In the genomic region with DNA sequence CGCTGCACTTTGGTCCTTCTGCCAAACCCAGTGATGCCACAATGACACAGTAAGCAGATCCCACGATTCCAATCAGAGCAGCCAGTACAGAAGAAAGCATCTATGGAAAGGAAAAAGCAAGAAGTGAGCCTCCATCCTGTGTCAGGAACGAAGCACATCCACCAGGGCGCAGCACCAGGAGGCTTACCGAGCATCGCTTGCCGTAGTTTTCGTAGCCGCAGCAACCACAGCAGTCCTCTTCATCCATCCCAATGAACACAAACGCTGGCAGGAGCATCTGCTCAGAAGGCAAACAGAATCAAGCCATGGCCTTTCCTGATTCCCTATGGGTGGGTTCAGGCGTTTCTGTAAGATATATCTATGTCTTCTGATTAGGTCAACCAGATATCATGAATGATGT, we compare ENCODE assay signal across 13 mouse cellular contexts. TPM values are rescaled to one million over a fixed set of nuclear protein-coding genes. Genes with fewer than 3 reads are reported as not detected.
DNase-seq lines count a peak whose midpoint lies in the region; ATAC-seq lines count a peak whose summit lies in the region.
"Had no signal": no experiment of that assay in that cellular context is flagged by ENCODE, and none has a peak within 500 bp of the region (broad histone marks: within the 10 kb centered on the region; RNA-seq: fewer than 3 reads in every experiment).

No protein-coding gene starts in this region.

- peak overlapping the region; percentile 6; the same call in 1 of the 2 replicates for H3K4me3 ChIP-seq in lung, embryonic 16.5 days (ENCODE audit: low read length)
- H3K4me3 ChIP-seq: liver, embryonic 13.5 days had no signal

- H3K4me2 ChIP-seq in lung, embryonic 16.5 days (ENCODE audit: low read depth, low read length), result 0 out of 2 replicates have a peak overlapping the region, but pooled peaks have one; percentile 14
- H3K4me2 ChIP-seq: liver, embryonic 13.5 days had no signal

- no peaks in the 10 kb centered on the region for H3K27me3 ChIP-seq in lung, embryonic 16.5 days (ENCODE audit: control insufficient read depth, insufficient read depth, low read depth, low read length)
- H3K27me3 ChIP-seq: liver, embryonic 13.5 days had no signal

- no peaks in the 10 kb centered on the region for H3K36me3 ChIP-seq in lung, embryonic 16.5 days (ENCODE audit: control insufficient read depth, insufficient read depth, low read length)
- H3K36me3 ChIP-seq: liver, embryonic 13.5 days had no signal

- H3K4me1 ChIP-seq in lung, embryonic 16.5 days (replicated peaks; ENCODE audit: control insufficient read depth, insufficient read depth, low read length), result peaks cover 10% of the 10 kb centered on the region

- no peak overlapping the region for H3K27ac ChIP-seq in lung, embryonic 16.5 days (ENCODE audit: low read length)
- H3K27ac ChIP-seq: liver, embryonic 13.5 days had no signal

- H3K9ac ChIP-seq in lung, embryonic 16.5 days (ENCODE audit: low read length), result no peak overlapping the region
- H3K9ac ChIP-seq: liver, embryonic 13.5 days had no signal

- no peaks in the 10 kb centered on the region for H3K9me3 ChIP-seq in lung, embryonic 16.5 days (ENCODE audit: control insufficient read depth, low read length)
- H3K9me3 ChIP-seq: liver, embryonic 13.5 days had no signal

- ATAC-seq in lung, embryonic 16.5 days (ENCODE audit: low read depth), result no peak
- no peak for ATAC-seq in megakaryocyte-erythroid progenitor cell, adult 5-6 weeks (replicated peaks; ENCODE audit: low FRiP score, low TSS enrichment, poor library complexity, severe bottlenecking)

- DNase-seq in heart, adult 11 months, result peak; percentile 90
- no peak for DNase-seq in heart, postnatal 25 days (ENCODE audit: low spot score)
- DNase-seq in lung, postnatal 25 days (ENCODE audit: low spot score), result no peak
- DNase-seq in gastrocnemius, postnatal 25 days, result peak; percentile 12
- DNase-seq in kidney, postnatal 4 days, result peak; percentile 52 to 61
- no peak for DNase-seq in urinary bladder, adult 2 months (ENCODE audit: low spot score)
- DNase-seq: adrenal gland, postnatal 14 days; cerebellum, postnatal 25 days; liver, embryonic 13.5 days; right cerebral cortex, postnatal 4 days; thymus, postnatal 36 days had no signal

- intact Hi-C loops in heart, postnatal 25 days (cut with DNase I), result loop anchor here (5.0 kb wide), 1 partner anchor 44 kb away; no protein-coding TSS in a partner anchor

- WGBS in lung, embryonic 16.5 days, result 71% methylated on average over 11 of the region's 11 CpGs

RNA-seq across cellular contexts. Expression of a gene that starts 9.0 kb away (rescaled TPM):
- total RNA-seq in heart, postnatal 25 days (2021), result 10 to 100 TPM; 93.1 to 99.1 TPM
- polyA plus RNA-seq in lung, embryonic 16.5 days (2015; fragmentation: Nextera tagmentation; extraction: Ambion mirVana), result 116 and 145 TPM in 2 replicates
- total RNA-seq in gastrocnemius, postnatal 25 days (2021), result 10 to 100 TPM; 20.5 to 22.9 TPM
- polyA plus RNA-seq in urinary bladder, adult 2 months (2012; rRNA removed), result 126 and 175 TPM in 2 replicates
- not detected in 2 replicates for total RNA-seq in megakaryocyte-erythroid progenitor cell, adult 5-6 weeks (2014; fragmentation: Nextera tagmentation)
- not detected in 2 replicates for total RNA-seq in megakaryocyte-erythroid progenitor cell, adult 5-6 weeks (2017)

Comparison
In these comparisons a context has a peak if more than half of its experiments do, and no peak if none do; other contexts are left out.
1. DNase-seq: peak in heart, adult 11 months (single experiment), gastrocnemius, postnatal 25 days (single experiment) and kidney, postnatal 4 days (2 of 2); none in heart, postnatal 25 days (single experiment), lung, postnatal 25 days (single experiment) and urinary bladder, adult 2 months (single experiment).
2. RNA of a gene that starts 9.0 kb away (total RNA-seq): 93.1 to 99.1 TPM in heart, postnatal 25 days and 20.5 to 22.9 TPM in gastrocnemius, postnatal 25 days; not detected in megakaryocyte-erythroid progenitor cell, adult 5-6 weeks; every median in the first group is over 10 times any median in the second.